Mouse (Mus musculus): ENCODE measurements around the gene Wdr92. TPM values are rescaled to one million over a fixed set of nuclear protein-coding genes. Genes with fewer than 3 reads are reported as not detected.

The Wdr92 gene
- polyA plus RNA-seq, 1 experiment from 2014 or later, result 33.8 TPM

DNA sequence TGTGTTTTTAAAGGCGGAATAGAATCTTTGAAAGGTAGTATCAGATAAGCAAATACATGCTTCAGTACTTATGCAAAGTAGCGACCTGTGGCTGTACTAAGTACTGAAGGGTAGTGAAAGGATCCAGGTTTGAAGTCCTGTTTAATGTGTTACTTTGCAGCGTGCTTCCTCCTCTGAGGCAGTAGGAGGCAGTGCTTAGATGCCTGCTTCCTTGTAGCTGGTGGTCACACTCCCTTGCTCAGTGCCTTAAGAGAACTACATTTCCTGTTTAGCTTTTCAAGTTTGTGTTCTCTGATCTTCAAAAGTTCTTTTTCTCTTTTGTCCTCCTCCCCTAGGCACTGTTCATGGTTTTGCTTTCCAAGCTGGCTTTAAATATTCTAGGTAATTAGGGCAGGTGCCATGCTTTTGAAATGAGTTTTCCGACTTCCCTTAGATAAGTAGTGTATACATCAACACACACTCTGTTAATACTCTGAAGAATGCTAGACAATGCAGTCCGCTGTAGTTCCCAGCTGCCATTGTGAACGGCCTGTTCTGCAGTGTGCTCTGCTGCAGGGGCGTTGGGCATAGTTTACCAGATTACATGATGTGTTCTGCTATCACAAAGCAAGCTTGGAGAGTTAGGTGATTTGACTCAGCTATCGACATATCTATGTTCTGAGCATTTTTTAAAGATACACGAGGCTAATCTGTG, 10.4 kb downstream of the Wdr92 start:
- Histone ChIP-seq H3K27me3 (ENCODE audit: control insufficient read depth, insufficient read depth, low read length) (no peaks in the 10 kb centered on the region), H3K4me2 (ENCODE audit: low read depth, severe bottlenecking) (no peak overlapping the region), H3K4me1 (ENCODE audit: control insufficient read depth, insufficient read depth, low read length) (no peaks in the 10 kb centered on the region), H3K36me3 (ENCODE audit: control insufficient read depth, insufficient read depth, low read length) (peaks cover 3% of the 10 kb centered on the region; the same call in 1 of the 2 replicates), H3K27ac (replicated peaks; ENCODE audit: low read depth, low read length) (no peak overlapping the region), H3K4me3 (ENCODE audit: low read depth, low read length) (no peak overlapping the region), H3K9me3 (ENCODE audit: control insufficient read depth, low read length) (no peaks in the 10 kb centered on the region), H3K9ac (ENCODE audit: low read length) (no peak overlapping the region)
- DNase-seq (ENCODE audit: low spot score), result no peak
- WGBS, result 87% methylated on average over 9 of the region's 9 CpGs
- ATAC-seq (ENCODE audit: insufficient number of reproducible peaks, low FRiP score, low TSS enrichment, low read depth), result no peak

DNA sequence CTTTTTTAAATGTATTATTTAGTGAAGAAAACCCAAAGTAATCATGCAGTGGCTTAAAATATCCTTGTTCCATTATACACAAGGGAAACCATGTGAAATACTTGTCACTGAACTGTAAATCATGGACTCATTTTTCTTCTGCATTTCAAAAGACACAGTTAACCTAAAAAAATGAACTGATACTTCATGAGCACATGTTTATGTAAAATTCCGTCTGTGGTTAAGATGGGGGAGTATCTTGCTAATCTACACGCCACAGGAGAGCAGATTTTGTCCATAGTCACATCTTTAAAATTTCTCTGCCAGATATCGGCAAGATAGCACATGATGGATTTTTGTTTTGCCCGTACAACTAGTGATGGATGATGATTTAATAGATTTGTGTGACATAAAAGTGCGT, 17.3 kb downstream of the Wdr92 start:
- no peaks in the 10 kb centered on the region for H3K9me3 ChIP-seq (ENCODE audit: control insufficient read depth, low read length)
- no peak overlapping the region for H3K9ac ChIP-seq (ENCODE audit: low read length)
- H3K4me1 ChIP-seq (ENCODE audit: control insufficient read depth, insufficient read depth, low read length), result no peaks in the 10 kb centered on the region
- DNase-seq (ENCODE audit: low spot score), result no peak
- peaks cover 4% of the 10 kb centered on the region; the same call in 1 of the 2 replicates for H3K36me3 ChIP-seq (ENCODE audit: control insufficient read depth, insufficient read depth, low read length)
- WGBS, result 90% methylated on average over 5 of the region's 5 CpGs
- no peaks in the 10 kb centered on the region for H3K27me3 ChIP-seq (ENCODE audit: control insufficient read depth, insufficient read depth, low read length)
- H3K4me2 ChIP-seq (ENCODE audit: low read depth, severe bottlenecking), result no peak overlapping the region
- ATAC-seq (ENCODE audit: insufficient number of reproducible peaks, low FRiP score, low TSS enrichment, low read depth), result no peak
- H3K27ac ChIP-seq (replicated peaks; ENCODE audit: low read depth, low read length), result no peak overlapping the region
- no peak overlapping the region for H3K4me3 ChIP-seq (ENCODE audit: low read depth, low read length)

DNA sequence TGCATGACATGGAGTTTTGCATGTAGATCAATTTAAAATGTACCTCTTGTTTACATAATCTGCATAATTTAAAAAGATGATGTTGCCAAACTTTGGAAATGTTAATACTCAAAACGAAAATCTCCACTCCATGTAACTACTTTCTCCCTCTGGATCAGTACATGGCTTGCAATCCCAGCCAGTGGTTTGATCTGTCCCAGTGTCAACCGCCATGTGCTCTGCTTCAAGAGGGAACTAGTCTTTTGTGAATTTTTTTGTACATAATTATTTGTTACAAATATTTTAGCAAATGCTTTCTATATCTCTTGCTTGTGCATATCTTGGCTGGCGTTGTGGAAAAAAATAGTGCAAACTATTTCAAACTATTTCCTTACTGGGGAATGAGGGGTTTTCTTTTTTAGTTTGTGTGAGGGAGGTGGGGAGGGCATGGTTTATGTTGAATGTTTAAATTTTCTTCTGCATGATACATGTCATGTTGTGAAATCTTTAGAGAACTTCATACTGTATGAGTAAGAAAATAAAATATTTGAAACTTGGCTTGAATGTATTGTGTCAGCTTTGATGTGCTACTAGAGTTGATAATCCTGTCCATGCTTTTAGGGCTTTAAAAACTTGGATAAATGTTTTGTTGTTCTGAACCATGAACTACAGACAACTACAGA, 18.1 kb downstream of the Wdr92 start:
- Histone ChIP-seq H3K36me3 (ENCODE audit: control insufficient read depth, insufficient read depth, low read length) (peaks cover 4% of the 10 kb centered on the region; the same call in 1 of the 2 replicates), H3K4me3 (ENCODE audit: low read depth, low read length) (no peak overlapping the region), H3K27ac (replicated peaks; ENCODE audit: low read depth, low read length) (no peak overlapping the region), H3K9me3 (ENCODE audit: control insufficient read depth, low read length) (no peaks in the 10 kb centered on the region), H3K27me3 (ENCODE audit: control insufficient read depth, insufficient read depth, low read length) (no peaks in the 10 kb centered on the region), H3K9ac (ENCODE audit: low read length) (no peak overlapping the region), H3K4me1 (ENCODE audit: control insufficient read depth, insufficient read depth, low read length) (no peaks in the 10 kb centered on the region), H3K4me2 (ENCODE audit: low read depth, severe bottlenecking) (no peak overlapping the region)
- DNase-seq (ENCODE audit: low spot score), result no peak
- 92% methylated on average over 3 of the region's 3 CpGs for WGBS
- no peak for ATAC-seq (ENCODE audit: insufficient number of reproducible peaks, low FRiP score, low TSS enrichment, low read depth)

DNA sequence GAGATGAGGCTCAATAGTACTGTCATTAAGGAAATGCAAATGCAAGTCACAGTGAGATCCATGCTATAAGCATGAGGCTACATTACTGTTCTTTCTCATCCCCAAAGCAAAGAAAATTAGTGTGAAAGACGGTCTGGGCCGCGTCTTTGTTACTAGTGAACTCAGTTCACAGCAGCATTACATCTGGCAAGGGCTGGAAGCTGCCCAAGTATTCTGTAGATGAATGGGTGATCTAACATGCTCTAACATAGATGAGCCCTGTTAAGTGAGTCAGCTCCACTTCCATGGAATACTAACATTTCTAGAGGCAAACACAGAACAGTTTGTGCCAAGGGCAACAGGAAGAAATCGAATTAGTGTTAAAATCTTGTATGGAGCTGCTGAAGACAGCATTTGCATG, 19.0 kb downstream of the Wdr92 start:
- H3K4me1 ChIP-seq (ENCODE audit: control insufficient read depth, insufficient read depth, low read length), result no peaks in the 10 kb centered on the region
- ATAC-seq (ENCODE audit: insufficient number of reproducible peaks, low FRiP score, low TSS enrichment, low read depth), result no peak
- H3K27me3 ChIP-seq (ENCODE audit: control insufficient read depth, insufficient read depth, low read length), result no peaks in the 10 kb centered on the region
- no peaks in the 10 kb centered on the region for H3K9me3 ChIP-seq (ENCODE audit: control insufficient read depth, low read length)
- H3K36me3 ChIP-seq (ENCODE audit: control insufficient read depth, insufficient read depth, low read length), result peaks cover 3% of the 10 kb centered on the region; the same call in 1 of the 2 replicates
- no peak overlapping the region for H3K9ac ChIP-seq (ENCODE audit: low read length)
- H3K4me3 ChIP-seq (ENCODE audit: low read depth, low read length), result no peak overlapping the region
- H3K4me2 ChIP-seq (ENCODE audit: low read depth, severe bottlenecking), result no peak overlapping the region
- no peak for DNase-seq (ENCODE audit: low spot score)
- no peak overlapping the region for H3K27ac ChIP-seq (replicated peaks; ENCODE audit: low read depth, low read length)
- 95% methylated on average over 4 of the region's 4 CpGs for WGBS

DNA sequence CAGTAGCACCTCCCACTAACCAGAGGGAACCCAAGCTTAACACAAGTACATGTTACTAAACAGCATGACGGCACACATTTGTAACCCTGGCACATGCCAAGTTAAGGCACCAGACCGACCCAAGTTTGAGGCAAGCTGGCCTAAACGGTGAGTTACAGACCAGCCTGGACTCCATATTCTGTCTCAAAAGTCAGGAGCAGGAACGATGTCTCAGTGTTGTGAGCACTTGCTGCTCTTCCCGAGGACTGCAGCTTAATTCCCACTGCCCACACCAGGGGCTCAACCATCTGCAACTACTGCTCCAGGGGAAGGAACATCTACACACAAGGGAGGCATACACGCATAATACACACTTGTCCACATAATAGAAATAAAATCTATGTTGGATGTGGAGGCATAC, 20.6 kb downstream of the Wdr92 start:
- Histone ChIP-seq H3K4me3 (ENCODE audit: low read depth, low read length) (no peak overlapping the region), H3K9ac (ENCODE audit: low read length) (no peak overlapping the region), H3K4me2 (ENCODE audit: low read depth, severe bottlenecking) (no peak overlapping the region), H3K27me3 (ENCODE audit: control insufficient read depth, insufficient read depth, low read length) (no peaks in the 10 kb centered on the region), H3K27ac (replicated peaks; ENCODE audit: low read depth, low read length) (no peak overlapping the region), H3K4me1 (ENCODE audit: control insufficient read depth, insufficient read depth, low read length) (no peaks in the 10 kb centered on the region), H3K36me3 (ENCODE audit: control insufficient read depth, insufficient read depth, low read length) (0 out of 2 replicates have a peak, but pooled peaks cover 2% of the 10 kb centered on the region), H3K9me3 (ENCODE audit: control insufficient read depth, low read length) (no peaks in the 10 kb centered on the region)
- DNase-seq (ENCODE audit: low spot score) (no peak), ATAC-seq (ENCODE audit: insufficient number of reproducible peaks, low FRiP score, low TSS enrichment, low read depth) (no peak)
- WGBS, result 86% methylated on average over 6 of the region's 6 CpGs

DNA sequence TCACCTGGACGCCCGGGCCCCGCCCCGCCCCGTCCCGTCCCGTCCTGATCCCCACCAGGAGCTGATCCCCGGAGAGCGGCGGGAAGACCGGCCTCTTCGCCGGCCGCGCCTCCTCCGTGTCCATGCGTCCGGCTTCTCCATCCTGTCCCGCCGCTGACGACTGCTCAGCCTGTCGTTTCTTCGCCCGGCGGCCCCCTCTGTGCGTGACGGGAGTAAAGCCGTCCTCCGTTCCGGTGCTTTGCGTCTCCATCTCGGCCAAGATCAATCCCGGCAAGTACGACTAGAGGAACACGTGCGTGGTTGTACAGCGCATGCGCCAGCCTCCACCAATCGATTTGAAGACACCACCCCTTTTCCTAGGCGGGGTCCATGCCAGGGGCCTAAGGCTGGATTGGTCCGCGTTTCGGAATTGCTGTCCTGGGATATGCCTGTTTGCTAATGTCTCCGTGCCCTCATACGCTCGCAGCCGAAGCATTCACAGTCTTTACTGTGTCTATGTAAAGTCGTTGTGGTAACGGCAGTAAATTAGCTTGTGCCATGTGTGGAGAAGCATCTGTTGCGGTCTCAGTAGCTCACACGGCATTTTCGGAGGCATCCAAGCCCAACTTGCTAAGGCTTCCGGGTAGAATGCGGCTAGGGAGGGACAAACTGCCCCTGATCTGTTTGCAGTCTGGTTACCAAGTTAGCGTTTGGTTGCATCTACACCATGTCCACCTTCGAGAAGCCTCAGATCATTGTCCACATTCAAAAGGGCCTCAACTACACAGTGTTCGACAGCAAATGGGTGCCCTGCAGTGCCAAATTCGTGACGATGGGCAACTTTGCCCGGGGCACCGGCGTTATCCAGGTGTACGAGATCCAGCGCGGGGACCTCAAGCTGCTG, 29.6 kb downstream of the Wdr92 start, which contains the start of gene Pno1:
TSS of gene Pno1 (minus strand) at position 311 of the 883 bp plus-strand sequence.
- Histone ChIP-seq H3K4me1 (ENCODE audit: control insufficient read depth, insufficient read depth, low read length) (no peaks in the 10 kb centered on the region), H3K9ac (ENCODE audit: low read length) (peak within 1 kb of the TSS; percentile 81), H3K27ac (replicated peaks; ENCODE audit: low read depth, low read length) (0 out of 2 replicates have a peak within 1 kb of the TSS, but pooled peaks have one; percentile 55), H3K9me3 (ENCODE audit: control insufficient read depth, low read length) (no peaks in the 10 kb centered on the region), H3K36me3 (ENCODE audit: control insufficient read depth, insufficient read depth, low read length) (peaks cover 4% of the 10 kb centered on the region; the same call in 1 of the 2 replicates), H3K4me3 (ENCODE audit: low read depth, low read length) (peak within 1 kb of the TSS; percentile 87), H3K27me3 (ENCODE audit: control insufficient read depth, insufficient read depth, low read length) (no peaks in the 10 kb centered on the region), H3K4me2 (ENCODE audit: low read depth, severe bottlenecking) (peak within 1 kb of the TSS; percentile 74)
- ATAC-seq (ENCODE audit: insufficient number of reproducible peaks, low FRiP score, low TSS enrichment, low read depth), result peak; percentile 98
- DNase-seq (ENCODE audit: low spot score), result peak; percentile 95
- under 1% methylated on average over 65 of the region's 65 CpGs for WGBS

DNA sequence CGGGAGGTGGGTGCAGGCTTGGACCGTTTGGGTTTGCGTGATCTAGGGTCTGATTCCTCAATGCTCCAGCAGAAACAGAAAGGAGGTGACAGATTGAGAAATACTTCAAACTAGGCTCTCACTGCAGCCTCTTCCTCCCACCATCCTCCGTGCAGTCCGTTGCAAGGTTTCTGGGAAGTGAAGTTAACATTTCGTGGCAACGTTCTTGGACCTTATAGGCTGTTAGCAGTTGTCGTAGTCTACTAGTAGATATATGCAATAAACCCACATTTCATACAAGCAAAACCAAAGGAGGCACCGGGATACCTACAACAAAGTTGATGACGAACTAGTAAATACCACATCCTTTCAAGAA, 30.2 kb downstream of the Wdr92 start:
- Histone ChIP-seq H3K27ac (replicated peaks; ENCODE audit: low read depth, low read length) (no peak overlapping the region), H3K4me2 (ENCODE audit: low read depth, severe bottlenecking) (peak overlapping the region; percentile 74), H3K4me1 (ENCODE audit: control insufficient read depth, insufficient read depth, low read length) (no peaks in the 10 kb centered on the region), H3K9ac (ENCODE audit: low read length) (peak overlapping the region; percentile 81), H3K4me3 (ENCODE audit: low read depth, low read length) (peak overlapping the region; percentile 87), H3K27me3 (ENCODE audit: control insufficient read depth, insufficient read depth, low read length) (no peaks in the 10 kb centered on the region), H3K36me3 (ENCODE audit: control insufficient read depth, insufficient read depth, low read length) (peaks cover 4% of the 10 kb centered on the region; the same call in 1 of the 2 replicates), H3K9me3 (ENCODE audit: control insufficient read depth, low read length) (no peaks in the 10 kb centered on the region)
- ATAC-seq (ENCODE audit: insufficient number of reproducible peaks, low FRiP score, low TSS enrichment, low read depth), result 0 out of 2 replicates have a peak, but pooled peaks have one; percentile 2
- 1% methylated on average over 10 of the region's 10 CpGs for WGBS
- no peak for DNase-seq (ENCODE audit: low spot score)

DNA sequence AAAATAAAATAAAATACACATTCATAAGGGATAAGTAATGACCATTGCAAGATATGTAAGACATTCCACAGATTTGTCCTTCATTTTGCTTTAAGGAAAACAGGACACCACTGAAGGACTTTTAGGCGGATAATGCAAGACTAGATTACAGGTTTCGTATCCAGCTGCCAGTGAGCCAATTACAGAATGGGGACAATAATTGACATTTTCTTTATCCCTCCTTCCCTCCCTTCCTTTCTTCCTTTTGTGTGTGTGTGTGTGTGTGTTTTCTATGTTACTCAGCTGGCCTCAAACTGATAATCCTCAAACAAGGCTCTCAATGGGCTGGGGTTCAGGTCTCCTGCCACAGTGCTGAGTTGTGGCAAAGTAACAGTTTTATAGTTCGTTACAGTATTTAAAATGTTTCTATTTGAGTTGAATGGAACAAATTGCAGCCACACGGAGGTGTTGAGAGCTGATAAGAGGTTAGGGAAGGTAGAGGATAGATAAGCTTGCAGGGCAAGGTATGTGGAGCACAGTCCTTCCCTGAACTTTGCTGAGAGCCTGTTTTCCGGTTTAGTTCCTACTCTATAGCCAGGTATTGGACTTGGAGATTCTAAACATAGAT, 31.1 kb downstream of the Wdr92 start:
- Histone ChIP-seq H3K4me3 (ENCODE audit: low read depth, low read length) (no peak overlapping the region), H3K27ac (replicated peaks; ENCODE audit: low read depth, low read length) (no peak overlapping the region), H3K9ac (ENCODE audit: low read length) (no peak overlapping the region), H3K9me3 (ENCODE audit: control insufficient read depth, low read length) (no peaks in the 10 kb centered on the region), H3K27me3 (ENCODE audit: control insufficient read depth, insufficient read depth, low read length) (no peaks in the 10 kb centered on the region), H3K4me1 (ENCODE audit: control insufficient read depth, insufficient read depth, low read length) (no peaks in the 10 kb centered on the region), H3K36me3 (ENCODE audit: control insufficient read depth, insufficient read depth, low read length) (peaks cover 4% of the 10 kb centered on the region; the same call in 1 of the 2 replicates), H3K4me2 (ENCODE audit: low read depth, severe bottlenecking) (no peak overlapping the region)
- WGBS, result 73% methylated on average over 5 of the region's 5 CpGs
- no peak for ATAC-seq (ENCODE audit: insufficient number of reproducible peaks, low FRiP score, low TSS enrichment, low read depth)
- no peak for DNase-seq (ENCODE audit: low spot score)

All from limb, embryonic 11.5 days (tissue).